Mouse (Mus musculus) spleen, postnatal 4 days (tissue): ENCODE data around the gene Stk39.

Experiments used
- DNase-seq, 2 experiments: peaks; one replicate each; pipeline ENCODE4 v3.0.0; 2022; ENCODE audit warnings: low spot score in 2 of 2

Stk39 gene

DNA sequence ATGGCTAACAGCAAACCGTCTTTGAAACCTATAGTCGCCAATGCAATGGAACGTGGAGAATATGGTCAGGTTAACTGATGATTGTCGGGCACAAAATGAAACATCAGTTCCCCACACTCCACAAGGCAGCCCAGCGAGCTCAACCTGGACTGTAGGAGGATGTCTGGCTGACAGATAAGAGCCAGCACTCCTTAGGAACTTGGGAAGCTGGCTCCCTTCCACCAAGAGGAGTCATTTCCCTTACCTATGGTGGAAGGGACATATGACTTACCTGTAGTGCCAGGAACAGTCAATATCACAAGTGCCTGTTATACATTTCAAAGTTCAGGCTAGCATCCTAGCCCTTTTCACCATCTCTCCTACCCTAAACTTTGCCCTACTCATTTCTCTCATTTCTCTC, 14.0 kb downstream of the Stk39 start:
- DNase-seq: no peak

DNA sequence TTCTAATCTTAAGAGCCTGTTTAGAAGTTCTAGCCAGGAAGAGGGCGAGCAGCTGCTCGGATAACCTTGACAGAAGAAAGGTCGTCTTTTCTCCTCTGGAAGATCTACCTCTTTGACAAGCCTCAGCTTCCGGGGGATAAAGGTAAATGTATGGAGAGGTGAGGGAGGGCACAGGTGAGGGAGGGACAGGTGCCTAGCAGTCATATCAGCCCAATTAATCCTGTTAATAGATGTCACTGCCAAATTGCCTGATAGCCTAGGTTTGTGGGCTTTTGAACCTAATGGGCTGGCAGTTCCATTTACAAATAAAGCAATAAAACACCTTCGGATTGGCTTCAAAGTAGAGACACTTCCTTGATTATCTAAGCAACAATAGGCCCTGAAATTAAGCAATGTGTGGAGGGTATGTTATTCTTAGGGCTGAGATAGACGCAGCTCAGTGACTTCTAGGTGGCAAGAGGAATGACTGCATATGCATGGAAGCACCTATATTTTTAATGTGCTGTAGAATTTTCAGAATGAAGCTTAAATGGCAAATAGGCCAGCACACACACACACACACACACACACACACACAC, 14.5 kb downstream of the Stk39 start:
- DNase-seq: no peak

DNA sequence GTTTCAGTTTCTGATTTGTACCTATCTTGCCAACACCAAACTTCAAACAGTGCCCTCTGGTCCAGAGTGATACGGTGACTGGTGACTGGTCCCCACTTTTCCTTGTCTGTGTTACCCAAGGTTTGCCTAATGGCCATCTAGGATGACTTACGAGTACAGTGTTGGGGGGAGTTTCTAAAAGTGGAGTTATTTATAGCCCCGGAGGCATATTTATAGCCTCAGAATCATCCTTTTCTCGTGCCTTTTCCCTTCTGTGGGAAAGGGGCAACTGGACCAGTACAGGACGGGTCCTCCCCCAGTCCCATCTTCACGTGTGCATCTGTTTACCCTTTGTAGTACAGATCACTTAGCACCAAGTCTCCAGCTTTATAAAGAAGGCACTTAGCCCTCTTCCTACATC, 15.2 kb downstream of the Stk39 start:
- no peak for DNase-seq

DNA sequence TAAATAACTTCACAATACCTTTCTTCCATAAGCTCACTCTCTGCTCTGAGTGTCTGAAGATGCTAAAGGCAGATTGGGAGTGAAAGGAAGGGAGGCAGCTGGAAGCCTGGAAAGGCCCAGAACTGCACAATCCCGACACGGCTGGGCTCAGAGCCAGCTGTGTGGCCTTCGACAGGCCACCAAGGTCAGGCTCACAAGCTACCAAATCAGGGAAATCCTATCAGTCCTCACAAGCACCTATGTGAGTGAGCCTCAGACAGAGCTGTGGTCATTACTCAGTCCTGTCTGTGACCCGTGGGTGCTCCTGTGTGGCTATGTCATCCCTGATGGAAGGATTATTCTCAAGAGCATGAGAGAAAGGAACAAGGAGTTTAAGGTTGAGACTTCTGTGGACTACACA, 19.7 kb downstream of the Stk39 start:
- DNase-seq: no peak

DNA sequence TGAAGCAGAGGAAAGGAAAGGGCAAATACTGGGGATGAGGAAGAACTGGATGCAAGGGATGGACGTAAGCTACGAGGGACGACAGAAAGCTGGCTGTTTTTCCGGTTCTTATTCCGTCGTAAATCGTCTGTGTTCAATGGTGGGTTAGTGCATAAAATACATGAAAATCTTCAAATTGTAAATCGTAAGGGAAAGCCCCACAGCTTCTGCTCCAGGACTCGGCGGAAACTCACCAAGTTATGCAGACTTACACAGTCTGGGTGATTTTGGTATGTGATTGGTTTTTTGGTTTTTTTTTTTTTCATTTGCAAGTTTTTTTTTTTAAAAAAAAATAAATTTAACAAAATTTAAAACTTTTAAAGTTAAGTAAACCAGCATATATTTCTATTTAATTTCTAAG, 24.0 kb downstream of the Stk39 start:
- no peak for DNase-seq

DNA sequence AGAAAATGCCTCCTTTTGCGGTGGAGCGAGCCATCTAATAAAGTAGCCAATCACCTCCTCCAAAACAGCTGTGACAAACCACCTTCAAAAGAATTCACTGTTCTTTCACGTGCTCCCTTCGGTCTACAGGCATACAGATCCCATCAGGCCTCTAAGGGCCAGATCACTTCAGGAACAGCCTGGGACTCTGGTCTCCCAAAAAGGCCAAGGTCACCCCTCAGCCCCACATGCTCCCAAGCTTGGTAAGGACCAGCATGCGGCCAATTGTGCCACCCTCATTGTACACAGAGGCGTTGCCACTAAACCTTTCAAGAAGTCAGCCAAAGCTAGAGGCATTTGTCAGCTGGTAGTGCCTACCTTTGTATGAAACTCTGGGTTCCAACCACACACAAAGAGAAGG, 28.9 kb downstream of the Stk39 start:
- DNase-seq: no peak

DNA sequence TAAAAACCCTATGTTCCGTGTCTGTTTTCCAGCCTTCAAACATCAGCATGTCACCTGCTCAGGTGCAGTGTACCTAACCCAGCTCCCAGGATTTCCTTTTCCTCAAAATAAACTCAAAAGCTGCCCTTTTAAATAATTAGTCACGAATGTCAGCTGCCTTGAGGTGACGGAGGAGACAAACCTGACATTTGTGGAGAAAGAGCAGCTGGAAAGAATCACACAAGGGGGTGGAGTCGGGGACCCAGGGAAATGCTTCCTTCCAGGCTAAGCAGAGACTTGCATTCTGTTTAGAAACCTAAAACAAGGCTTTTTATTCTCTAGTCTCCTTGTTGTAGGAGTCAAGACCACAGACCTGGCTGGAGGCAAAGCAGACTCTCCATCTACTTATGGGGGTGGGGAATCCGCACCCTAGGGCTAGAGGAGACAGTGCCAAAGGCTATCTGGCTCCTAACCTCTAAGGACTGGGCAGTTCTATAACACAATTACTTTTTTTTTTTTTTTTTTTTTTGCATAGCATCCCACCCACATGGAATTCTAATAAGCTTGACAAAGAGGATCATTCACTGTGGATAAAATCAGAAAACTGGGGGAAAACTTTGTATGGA, 29.9 kb downstream of the Stk39 start:
- DNase-seq: no peak

DNA sequence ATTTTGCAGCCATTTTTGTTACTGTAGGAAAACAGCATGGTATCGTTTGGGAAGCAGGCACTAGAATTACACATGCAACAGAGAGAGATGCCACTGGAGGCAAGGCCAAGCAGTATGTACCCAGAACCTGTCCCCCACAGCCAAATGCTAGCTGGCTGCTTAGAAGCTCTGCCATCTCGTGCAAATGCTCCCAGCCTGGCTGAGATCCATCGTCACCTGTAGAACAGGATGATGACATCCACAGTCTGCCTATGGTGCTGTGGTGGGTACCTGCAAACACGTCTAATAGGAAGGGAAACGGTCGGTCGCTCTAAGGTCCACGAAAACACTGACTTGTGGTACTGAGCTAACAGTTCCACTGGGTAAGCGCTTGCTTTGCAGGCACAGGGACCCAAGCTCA, 32.5 kb downstream of the Stk39 start:
- no peak for DNase-seq

DNA sequence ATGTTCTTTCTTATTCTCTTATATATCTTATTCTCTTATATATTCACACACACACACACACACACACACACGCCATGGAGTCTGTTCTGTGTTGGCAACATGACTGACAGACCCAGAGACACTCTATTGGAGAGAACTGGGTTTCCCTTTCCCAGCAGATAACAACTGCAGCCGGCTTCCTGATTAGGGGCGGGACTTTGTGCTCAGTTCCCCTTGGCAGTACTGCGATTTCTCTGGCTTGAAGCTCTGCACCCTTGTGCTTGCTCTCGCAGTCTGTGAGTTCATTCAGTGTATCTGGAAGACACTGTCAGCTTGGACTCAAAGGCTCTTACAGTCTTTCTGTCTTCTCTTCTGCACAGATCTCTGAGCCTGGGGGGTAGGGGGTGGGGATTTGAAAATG, 34.1 kb downstream of the Stk39 start:
- DNase-seq: no peak

DNA sequence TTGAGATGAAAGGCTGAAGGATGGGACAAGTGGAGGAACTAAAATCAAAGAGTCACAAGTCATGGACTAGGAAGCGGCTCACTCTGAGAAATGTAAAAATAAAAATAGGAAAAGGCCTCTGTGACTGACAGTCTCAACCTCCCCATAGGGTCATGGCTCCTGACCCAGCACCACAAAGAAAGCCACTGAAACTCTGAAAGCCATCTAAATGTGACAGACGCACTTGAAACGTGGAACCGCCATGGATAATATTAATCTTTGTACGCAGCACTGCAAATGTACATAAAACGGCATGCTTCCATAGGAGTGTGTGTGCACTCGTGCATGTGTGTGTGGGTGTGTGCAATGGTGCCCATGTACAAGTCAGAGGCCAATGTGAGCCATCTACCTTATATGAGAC, 34.9 kb downstream of the Stk39 start:
- no peak for DNase-seq

DNA sequence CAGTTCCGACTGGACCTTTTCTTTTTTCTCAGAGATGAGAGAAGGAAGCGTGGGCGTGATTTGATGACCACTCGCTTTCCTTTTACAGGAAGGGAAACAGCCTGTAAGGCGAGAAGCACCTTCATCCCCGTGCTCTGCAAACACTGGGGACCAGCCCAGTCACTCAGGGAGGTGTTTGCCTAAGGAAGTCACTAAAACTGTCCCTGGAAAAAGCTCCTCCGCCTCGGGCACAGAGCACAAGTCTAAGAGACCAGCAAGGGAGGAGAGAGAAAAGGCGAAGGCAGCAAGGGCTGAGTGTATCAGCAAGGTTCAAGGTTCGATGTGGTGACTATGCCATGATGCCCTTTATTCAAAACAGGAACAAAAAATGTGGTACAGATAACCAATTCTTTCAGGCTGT, 35.8 kb downstream of the Stk39 start:
- DNase-seq: no peak

DNA sequence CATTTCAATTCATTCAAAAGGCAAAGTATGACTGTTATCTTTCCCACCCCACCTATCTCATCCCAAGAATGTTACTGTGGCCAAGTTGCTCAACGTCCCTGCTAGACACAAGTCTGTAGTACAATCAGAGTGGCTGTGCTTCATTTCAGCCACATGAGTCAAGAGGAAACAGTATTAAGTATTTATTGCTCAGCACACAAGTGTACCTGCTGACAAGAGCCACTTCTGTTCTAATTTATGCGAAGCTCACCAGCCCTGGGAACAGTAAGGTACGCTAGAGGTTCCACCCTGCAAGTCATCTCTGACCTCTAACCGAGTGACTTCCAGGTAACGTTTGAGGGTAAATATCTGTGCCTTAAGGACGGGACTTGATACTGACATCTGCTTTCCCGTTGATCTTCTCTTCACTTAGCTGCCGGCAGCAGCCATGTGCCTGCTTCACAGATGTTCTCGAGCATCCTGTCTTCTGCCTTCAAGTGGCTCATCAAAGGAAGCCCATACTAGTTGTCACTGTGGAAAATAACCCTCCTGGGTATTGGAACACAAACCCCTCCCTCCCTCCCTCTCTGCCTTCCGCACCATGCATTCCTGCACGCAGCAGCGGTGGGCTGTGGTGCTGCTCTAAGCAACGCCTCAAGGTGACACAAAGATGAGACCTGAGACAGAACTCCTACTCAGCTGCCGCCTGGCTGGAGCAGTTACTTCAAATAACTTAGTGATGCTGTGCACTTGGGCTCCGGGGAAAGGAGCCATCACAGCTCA, 36.4 kb downstream of the Stk39 start:
- no peak for DNase-seq

DNA sequence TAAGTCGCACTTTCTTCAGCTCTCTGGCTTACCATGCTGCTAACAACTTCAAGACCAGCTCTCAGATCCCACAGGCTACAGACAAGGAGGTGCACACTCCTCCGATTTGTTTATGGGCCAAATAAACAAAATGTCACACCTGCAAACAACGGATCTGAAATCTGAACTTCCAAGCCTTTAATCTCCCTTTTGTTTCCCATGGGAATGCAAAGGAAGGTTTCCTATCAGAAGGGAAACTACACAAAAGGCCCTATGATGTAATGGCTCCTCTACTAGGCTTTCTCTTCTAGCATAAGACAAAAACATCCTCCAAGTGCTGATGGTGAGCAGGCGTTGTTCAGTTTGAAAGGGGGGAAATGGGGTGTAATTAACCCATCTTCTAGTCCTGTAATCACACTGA, 37.1 kb downstream of the Stk39 start:
- DNase-seq: no peak

DNA sequence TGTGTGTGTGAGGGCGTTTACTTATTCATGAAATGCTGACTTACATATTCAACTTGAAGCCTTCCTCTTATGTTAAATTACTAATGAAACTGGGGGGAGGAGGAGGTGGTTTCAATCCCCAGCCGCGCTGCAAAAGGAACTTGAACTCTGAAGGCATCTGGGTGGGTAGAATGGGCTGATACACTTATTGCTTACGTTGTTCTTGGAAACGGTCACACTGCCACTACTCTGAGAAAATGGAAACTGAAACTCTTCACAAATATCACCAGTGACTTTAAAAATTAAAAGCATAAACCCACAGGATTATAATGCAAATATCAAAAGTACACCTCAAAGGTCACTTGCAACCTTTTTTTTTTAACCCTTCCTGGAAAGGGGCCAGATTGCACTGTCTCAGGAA, 37.5 kb downstream of the Stk39 start:
- DNase-seq: no peak

DNA sequence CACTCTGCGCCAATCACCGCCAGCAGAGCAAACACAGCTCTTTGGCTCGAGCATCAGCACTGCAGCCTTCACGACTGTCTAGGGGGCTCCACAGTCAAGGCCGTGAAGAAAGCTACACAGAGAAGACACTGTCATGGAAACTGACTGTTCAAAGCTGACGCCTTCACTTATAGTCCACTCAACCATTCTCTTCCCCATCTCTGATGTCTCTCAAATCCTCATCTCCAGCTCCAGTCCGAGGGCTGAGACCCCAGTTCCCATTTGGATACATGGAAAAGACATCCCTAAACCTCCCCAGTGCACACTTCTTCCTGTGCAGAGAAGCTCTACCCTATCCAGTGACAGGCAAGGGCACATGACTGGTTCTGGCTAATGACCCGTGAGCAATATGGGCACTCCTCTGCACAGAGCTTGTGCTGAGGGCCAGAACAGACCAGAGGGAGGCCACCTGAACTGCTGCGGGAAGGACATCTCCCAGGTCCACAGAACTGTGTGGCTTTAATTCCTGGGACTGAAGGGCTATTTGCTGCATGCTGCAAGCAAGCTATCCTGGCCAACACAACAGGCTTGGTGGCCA, 38.2 kb downstream of the Stk39 start:
- no peak for DNase-seq

DNA sequence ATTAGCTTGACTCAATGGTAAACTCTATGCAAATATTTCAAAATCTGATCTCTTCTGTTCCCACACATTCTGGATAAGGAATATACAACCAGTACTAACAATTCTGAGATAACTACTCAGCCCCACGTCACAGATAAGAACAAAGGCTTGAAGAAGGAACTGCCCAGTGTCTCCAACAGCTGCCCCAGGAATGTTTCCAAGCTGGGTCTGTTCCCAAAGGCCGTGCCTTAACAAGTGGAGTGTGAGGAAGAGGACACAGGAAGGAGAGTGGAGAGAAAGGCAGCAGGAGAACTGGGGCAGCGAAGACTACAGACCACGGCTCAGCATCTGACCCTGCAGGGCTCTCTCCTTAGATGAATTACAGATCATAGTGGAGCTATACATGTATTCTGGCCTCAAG, 39.2 kb downstream of the Stk39 start:
- no peak for DNase-seq

DNA sequence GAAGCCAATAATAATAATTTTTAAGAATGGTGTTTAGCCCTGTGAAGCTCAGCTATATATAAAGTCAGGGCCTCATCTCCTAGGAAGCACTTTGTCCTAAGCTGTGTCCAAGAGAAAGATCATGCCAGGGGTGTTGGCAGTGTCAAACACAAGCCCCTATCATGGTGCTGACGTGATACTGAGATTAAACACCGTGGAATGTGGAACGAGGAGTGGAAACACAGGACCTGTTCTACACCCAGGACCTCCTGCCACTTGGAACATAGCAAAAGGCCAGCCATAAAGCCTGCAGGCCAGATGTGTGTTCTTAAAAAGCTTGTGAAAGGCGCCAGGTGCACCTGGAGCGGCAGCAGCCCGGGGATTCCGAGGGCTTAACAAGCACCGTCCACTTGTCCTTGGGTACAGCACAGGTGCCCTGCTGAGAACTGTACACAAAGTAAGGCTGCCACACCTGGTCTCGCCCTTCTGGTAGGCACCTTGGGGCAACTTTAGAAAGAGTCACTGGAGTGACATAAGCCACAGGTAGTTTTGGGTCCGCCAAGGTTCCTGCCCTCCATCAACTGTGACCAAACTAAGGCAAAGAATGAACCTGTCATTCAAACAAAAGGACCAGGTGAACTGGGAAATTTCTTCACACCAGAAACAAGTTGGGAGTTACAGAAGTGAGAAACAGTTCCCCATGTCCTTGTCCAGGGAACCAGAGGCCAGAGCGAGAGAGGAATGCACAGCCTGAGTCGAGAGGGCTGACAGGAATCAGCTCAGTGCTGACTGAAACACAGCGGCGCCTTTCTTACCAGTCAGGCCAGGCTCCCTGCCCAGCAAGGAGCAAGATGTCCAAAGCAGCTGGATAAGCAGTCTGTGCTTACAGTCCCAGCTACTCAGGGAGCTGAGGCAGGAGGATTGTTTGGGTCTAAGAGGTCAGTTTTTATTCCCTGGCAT, 40.8 kb downstream of the Stk39 start:
- no peak for DNase-seq

DNA sequence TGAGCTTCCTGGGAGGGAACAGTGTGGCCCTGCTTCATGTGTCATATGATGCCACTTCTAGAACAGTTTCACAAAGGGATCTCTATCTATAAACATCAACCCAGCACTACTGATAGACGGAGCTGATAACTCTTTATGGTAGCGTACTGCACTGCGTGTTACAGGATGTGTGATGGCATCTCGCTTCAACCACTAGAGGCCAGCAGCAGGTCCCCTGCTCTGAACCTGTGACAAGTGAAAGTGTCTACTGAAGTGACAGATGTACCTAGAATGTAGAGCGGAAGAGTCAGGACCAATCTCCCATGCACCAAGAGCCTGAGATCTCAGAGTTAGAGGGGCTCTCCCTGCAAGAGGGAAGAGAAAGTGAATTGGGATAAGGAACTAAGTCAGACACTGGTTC, 41.6 kb downstream of the Stk39 start:
- DNase-seq: no peak

DNA sequence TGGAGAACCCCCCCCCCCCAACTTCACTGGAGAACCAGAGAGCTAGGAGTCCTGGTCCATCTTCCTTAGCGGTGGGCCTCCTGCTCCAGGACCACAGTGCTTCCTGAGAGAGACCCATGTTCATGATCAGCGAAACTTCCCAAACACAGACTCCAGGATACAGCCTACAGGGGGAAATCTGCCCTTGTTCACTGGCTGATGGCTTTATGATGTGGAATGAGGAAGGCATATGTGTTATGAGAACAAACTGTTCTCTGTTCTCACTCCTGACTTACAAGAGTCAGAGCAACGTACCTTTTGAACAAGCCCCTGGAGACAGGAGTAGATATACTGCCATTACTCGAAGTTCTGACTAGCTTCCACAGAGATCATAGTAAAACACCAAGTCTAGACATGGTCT, 42.6 kb downstream of the Stk39 start:
- DNase-seq: no peak

DNA sequence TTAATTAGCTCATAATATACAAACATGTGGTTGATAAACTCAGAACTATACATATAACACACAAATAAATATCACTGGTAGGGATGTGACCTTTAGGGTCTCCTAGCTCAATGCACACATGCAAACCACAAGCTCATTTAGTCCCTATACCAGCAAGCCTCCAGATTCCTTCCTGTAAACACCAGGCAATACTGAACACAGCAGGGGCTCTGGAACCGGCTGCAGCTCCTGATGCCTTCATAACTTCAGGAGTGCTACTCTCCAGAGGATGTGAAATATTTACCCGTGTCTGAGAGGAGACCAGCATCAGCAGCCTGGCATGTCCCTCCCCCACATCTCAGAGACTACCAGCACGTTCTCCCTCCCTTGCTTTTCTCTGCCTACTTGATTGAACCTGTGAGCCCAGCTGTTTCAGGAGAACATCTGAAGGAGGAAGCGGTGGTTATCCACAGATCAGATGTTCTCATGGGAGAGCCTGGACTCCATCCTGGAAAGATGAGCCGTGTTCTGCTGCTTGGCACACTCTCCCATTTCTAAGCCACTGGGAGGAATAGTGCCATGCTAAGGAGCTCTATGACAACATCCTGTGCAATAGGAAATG, 45.0 kb downstream of the Stk39 start:
- DNase-seq: no peak

DNA sequence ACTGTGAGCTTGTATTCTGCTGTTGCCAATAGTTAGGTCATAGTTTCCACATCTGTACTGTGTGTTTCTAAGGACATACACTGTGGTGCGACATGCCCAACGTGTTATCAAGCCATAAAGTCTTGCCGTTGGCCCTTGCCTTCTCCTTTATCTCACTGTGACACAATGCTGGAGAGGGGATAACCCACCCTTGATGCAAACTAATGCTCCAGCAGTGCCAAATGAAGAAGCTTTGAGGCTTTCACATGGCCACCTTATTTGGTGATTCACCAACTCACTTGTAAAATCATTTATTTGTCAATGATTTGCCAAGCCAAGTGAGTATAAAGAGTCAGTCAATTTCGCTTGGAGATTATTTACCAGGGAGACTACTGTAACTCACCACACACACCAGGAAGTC, 46.0 kb downstream of the Stk39 start:
- DNase-seq: no peak

DNA sequence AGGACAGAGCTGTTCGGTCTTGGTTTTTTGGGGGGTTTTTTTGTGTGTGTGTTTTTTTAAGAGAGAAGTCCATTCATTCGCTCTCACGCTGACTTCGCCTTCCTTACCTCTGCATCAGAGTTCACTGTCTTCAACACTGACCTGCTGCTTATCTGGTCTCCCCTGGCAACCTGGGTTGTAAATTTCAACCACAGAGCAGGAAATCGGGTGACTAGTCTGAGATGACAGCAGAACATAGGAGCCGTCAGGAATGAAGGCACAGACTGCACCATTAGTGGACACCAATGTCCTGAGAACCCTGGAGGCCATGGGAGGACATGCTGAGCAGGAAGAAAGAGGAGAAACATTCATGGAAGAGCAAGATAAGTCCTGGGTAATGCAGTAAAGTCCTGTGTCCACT, 51.1 kb downstream of the Stk39 start:
- DNase-seq: no peak
